Mouse (Mus musculus) spleen, postnatal 10 days (tissue): ENCODE data around the gene Fat2.

Source experiments
- DNase-seq, 2 experiments: peaks; one replicate each; pipeline ENCODE4 v3.0.0; 2021 to 2022; ENCODE audit warnings: low spot score in 2 of 2

The Fat2 gene

GRCm38 (mm10) chr11:55329868-55330772 lies 6.2 kb downstream of the Fat2 start:
- no peak for DNase-seq

GRCm38 (mm10) chr11:55327558-55328409 lies 8.6 kb downstream of the Fat2 start:
- no peak for DNase-seq

GRCm38 (mm10) chr11:55327111-55327510 lies 9.3 kb downstream of the Fat2 start:
- no peak for DNase-seq

GRCm38 (mm10) chr11:55326211-55326610 lies 10.2 kb downstream of the Fat2 start:
- DNase-seq: no peak

DNA sequence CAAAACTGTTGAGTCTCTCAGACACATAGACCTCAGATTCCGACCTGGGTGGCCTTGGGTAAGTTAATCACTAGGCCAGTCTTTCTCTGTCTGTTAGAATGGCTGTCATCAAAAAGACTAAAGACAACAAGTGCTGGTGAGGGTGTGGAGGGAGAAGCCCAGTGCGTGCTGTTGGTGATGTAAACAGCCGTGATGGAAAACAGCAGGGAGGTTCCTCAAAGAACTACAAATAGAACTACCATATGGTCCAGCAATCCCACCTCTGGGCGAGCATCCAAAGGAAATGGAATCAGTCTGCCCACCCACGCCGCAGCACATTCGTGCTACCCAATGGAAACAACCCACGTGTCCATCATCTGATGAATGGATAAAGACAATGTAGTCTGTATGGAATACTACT lies 12.5 kb downstream of the Fat2 start:
- DNase-seq: no peak

DNA sequence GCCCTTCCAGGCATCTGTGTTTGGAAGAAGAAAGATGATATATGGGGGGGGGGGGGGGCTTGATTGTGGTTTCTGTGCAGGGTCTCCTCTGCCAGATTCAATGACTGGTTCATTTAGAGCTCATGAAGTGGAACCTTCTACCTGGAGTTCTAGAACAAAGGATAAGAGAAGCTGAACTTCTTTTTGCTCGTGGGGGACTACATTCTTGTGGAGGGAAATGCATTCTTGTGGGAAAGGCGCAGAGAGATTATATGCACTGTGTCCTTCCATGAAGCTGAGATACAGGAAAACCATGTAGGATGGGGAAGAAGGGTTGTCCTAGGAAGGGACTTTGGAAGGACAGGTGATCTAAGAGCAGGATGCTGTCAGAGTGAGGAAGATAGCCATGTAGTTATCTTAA lies 15.4 kb downstream of the Fat2 start:
- no peak for DNase-seq

DNA sequence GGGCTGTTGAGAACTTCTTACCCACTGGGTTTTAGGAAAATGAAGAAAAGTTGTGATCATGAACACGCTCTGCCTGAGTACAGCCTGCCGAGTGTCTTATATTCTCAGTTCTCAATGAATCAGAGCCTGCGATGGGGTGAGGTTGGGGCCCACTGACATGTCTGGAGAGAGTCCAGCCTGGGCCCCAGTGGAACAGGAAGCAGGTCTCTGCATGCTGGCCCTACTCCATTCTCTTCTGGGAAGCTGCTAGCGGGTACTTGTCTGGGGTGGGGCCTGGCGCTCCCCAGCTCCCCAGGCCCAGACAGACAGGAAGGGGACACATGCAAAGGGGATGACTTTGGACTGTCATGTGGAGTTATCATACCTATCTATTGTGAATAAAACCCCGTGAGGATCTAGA lies 20.4 kb downstream of the Fat2 start:
- no peak for DNase-seq

GRCm38 (mm10) chr11:55314704-55315047 lies 21.7 kb downstream of the Fat2 start:
- no peak for DNase-seq

- no peak for DNase-seq
Observed at GRCm38 (mm10) chr11:55313768-55314703, 22.3 kb downstream of the Fat2 start.

GRCm38 (mm10) chr11:55302350-55302749 lies 34.0 kb downstream of the Fat2 start:
- DNase-seq: no peak

- DNase-seq: no peak
Observed at GRCm38 (mm10) chr11:55293179-55293578, 43.2 kb downstream of the Fat2 start.

DNA sequence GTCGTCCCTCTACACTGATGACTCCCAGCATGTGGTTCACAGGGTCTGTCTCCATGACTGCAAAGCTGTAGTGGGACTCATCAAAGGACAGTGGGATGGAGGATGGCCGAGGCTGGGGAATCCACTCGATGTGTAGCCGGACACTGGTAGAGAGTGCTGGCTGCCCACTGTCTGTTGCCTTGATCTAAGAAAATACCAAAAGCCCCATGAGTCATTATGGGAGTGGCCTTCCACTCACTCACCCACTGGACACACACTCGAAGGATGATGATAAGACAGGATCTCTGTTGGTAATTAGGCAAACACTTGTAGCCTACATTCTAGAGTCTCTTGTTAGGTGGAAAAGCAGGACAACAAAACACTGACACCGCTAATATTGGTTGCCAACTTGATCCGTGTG lies 44.5 kb downstream of the Fat2 start:
- no peak for DNase-seq

- DNase-seq: no peak
Observed at GRCm38 (mm10) chr11:55289851-55290391, 46.4 kb downstream of the Fat2 start.

GRCm38 (mm10) chr11:55274756-55275155 lies 61.6 kb downstream of the Fat2 start:
- no peak for DNase-seq

GRCm38 (mm10) chr11:55268580-55268979 lies 67.8 kb downstream of the Fat2 start:
- no peak for DNase-seq

- no peak for DNase-seq
Observed at GRCm38 (mm10) chr11:55265647-55266046, 70.7 kb downstream of the Fat2 start.

DNA sequence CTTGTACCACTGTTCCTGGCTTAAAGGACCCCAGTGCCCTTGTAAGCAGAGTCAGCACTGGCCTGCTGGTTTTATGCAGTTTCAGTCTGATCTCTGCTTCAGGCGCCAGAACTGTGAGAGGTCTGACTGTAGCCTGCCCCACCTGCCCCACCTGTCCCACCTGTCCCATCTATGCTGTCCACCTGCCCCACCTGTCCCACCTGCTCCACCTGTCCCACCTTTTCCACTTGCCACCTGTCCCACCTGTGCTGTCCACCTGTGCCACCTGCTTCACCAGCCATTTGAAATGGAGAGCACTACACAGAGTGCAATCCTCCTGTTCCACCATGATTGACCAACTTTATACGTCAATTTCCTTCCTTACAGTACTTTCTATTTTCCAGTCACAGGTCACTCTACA lies 72.0 kb downstream of the Fat2 start:
- no peak for DNase-seq

DNA sequence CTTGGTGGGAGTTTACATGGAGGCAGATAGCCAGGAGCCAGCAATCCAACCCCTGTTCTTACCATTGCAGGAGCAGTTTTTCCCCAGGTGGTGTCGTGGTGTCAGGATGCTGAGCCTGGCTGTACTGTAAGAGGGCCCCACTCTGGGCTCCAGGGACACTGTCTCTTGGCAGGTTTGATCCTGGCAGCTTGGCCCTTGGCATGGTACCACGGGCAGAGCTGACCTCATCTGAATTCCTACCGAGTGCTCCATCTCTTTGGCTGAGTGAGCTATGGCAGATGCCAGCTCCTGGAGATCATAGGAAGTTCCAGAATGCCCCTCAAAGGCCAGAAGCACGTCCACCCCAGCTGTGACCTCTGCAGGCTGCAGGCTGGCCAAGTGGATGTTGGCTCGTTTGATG lies 74.4 kb downstream of the Fat2 start:
- DNase-seq: no peak

DNA sequence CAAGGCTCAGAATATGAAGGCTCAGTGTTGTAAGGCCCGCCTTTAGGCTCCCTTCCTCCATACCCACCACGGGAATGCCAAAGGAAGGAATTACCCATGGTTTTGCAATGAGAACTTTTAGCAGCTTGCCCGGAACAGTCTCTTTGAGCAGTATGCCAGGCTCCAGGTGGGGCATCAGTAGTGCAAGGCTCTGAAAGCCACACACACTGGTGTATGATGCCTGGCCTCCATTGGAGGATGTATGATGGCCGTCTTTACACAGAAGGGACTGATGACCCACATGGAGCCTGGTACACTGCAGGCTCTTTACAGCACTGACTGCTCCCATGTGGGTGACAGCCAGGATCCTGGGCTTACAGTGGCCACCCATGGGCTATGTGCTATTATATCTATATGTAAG lies 75.3 kb downstream of the Fat2 start:
- DNase-seq: no peak

GRCm38 (mm10) chr11:55253391-55253790 lies 83.0 kb downstream of the Fat2 start:
- DNase-seq: no peak

GRCm38 (mm10) chr11:55250527-55250926 lies 85.8 kb downstream of the Fat2 start:
- no peak for DNase-seq
